Comparison of ENCODE assay signal across 17 mouse cellular contexts in the genomic region with DNA sequence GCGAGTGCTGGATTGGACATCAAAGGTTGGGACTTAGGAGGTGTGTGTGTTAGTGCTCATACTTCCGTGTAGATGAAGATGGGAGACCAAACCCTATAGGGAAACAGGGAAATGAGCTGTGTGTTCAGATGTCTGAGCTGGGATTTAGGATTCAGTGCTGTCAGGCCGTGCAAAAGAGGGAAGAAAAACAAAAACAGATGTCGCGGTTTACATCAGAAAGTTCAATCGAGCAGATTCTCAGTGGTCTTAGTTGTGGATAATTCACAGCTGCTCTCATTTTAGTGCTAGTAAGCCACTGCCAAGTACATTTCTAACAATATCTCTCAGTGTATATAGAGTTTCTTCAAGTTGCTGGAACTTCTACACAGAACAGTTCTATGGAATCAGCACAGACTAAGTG. TPM values are rescaled to one million over a fixed set of nuclear protein-coding genes. Genes with fewer than 3 reads are reported as not detected.
DNase-seq lines count a peak whose midpoint lies in the region; ATAC-seq and TF ChIP-seq lines count a peak whose summit lies in the region.
"Had no signal": no experiment of that assay in that cellular context is flagged by ENCODE, and none has a peak within 500 bp of the region (broad histone marks: within the 10 kb centered on the region; RNA-seq: fewer than 3 reads in every experiment).

No protein-coding gene starts in this region.

- no peak overlapping the region for H3K4me3 ChIP-seq in forebrain, postnatal 0 days (ENCODE audit: low read depth, low read length)
- no peak overlapping the region for H3K4me3 ChIP-seq in forebrain, embryonic 14.5 days (ENCODE audit: low read depth, low read length)
- H3K4me3 ChIP-seq in lung, embryonic 16.5 days (ENCODE audit: low read length) = no peak overlapping the region
- H3K4me3 ChIP-seq in lung, adult 2 months (replicated peaks; ENCODE audit: extremely low read depth, low read depth, low read length) = no peak overlapping the region
- H3K4me3 ChIP-seq in intestine, embryonic 16.5 days (ENCODE audit: low read length) = no peak overlapping the region
- no peak overlapping the region for H3K4me3 ChIP-seq in stomach, postnatal 0 days (ENCODE audit: low read depth, low read length)
- H3K4me3 ChIP-seq: heart, embryonic 13.5 days; hindbrain, embryonic 10.5 days; left cerebral cortex, adult 2 months; midbrain, embryonic 10.5 days had no signal

- no peak overlapping the region for H3K9ac ChIP-seq in forebrain, postnatal 0 days
- H3K9ac ChIP-seq in forebrain, embryonic 14.5 days (ENCODE audit: low read length) = no peak overlapping the region
- H3K9ac ChIP-seq in lung, embryonic 16.5 days (ENCODE audit: low read length) = no peak overlapping the region
- H3K9ac ChIP-seq in intestine, embryonic 16.5 days (ENCODE audit: low read depth, low read length) = no peak overlapping the region
- no peak overlapping the region for H3K9ac ChIP-seq in stomach, postnatal 0 days (ENCODE audit: low read length)
- H3K9ac ChIP-seq: heart, embryonic 13.5 days had no signal

- no peak for DNase-seq in forebrain, postnatal 0 days
- no peak for DNase-seq in forebrain, embryonic 14.5 days (ENCODE audit: low spot score)
- no peak for DNase-seq in lung, adult 2 months
- no peak for DNase-seq in stomach, postnatal 0 days (ENCODE audit: low spot score)
- DNase-seq in retina, postnatal 1 day = no peak
- DNase-seq in adipocyte (ENCODE audit: low spot score) = no peak
- DNase-seq: cerebellum, adult 11 months; lung, postnatal 14 days; right cerebral cortex, adult 18-20 months had no signal

- H3K9me3 ChIP-seq in forebrain, postnatal 0 days (ENCODE audit: low read length) = no peaks in the 10 kb centered on the region
- no peaks in the 10 kb centered on the region for H3K9me3 ChIP-seq in forebrain, embryonic 14.5 days (replicated peaks; ENCODE audit: control insufficient read depth, low read length)
- no peaks in the 10 kb centered on the region for H3K9me3 ChIP-seq in lung, embryonic 16.5 days (ENCODE audit: control insufficient read depth, low read length)
- no peaks in the 10 kb centered on the region for H3K9me3 ChIP-seq in intestine, embryonic 16.5 days (ENCODE audit: control insufficient read depth, low read length)
- no peaks in the 10 kb centered on the region for H3K9me3 ChIP-seq in stomach, postnatal 0 days (ENCODE audit: control insufficient read depth, low read length)
- H3K9me3 ChIP-seq: heart, embryonic 13.5 days; hindbrain, embryonic 10.5 days; midbrain, embryonic 10.5 days had no signal

- H3K4me2 ChIP-seq in forebrain, postnatal 0 days (ENCODE audit: low read depth) = no peak overlapping the region
- no peak overlapping the region for H3K4me2 ChIP-seq in forebrain, embryonic 14.5 days (ENCODE audit: low read length)
- H3K4me2 ChIP-seq in lung, embryonic 16.5 days (ENCODE audit: low read depth, low read length) = no peak overlapping the region
- no peak overlapping the region for H3K4me2 ChIP-seq in intestine, embryonic 16.5 days (ENCODE audit: low read depth, low read length)
- 0 out of 2 replicates have a peak overlapping the region, but pooled peaks have one; percentile 3 for H3K4me2 ChIP-seq in stomach, postnatal 0 days (replicated peaks; ENCODE audit: low read depth)
- H3K4me2 ChIP-seq: heart, embryonic 13.5 days had no signal

- peaks cover 6% of the 10 kb centered on the region for H3K36me3 ChIP-seq in forebrain, postnatal 0 days (ENCODE audit: insufficient read depth)
- H3K36me3 ChIP-seq in forebrain, embryonic 14.5 days (ENCODE audit: control insufficient read depth, insufficient read depth, low read length) = peaks cover 15% of the 10 kb centered on the region
- H3K36me3 ChIP-seq in lung, embryonic 16.5 days (ENCODE audit: control insufficient read depth, insufficient read depth, low read length) = 0 out of 2 replicates have a peak, but pooled peaks cover 2% of the 10 kb centered on the region
- no peaks in the 10 kb centered on the region for H3K36me3 ChIP-seq in intestine, embryonic 16.5 days (ENCODE audit: control insufficient read depth, insufficient read depth, low read length)
- no peaks in the 10 kb centered on the region for H3K36me3 ChIP-seq in stomach, postnatal 0 days (ENCODE audit: control insufficient read depth, insufficient read depth, low read length)

- H3K27me3 ChIP-seq in forebrain, postnatal 0 days (ENCODE audit: insufficient read depth, low read length) = no peaks in the 10 kb centered on the region
- H3K27me3 ChIP-seq in forebrain, embryonic 14.5 days (replicated peaks; ENCODE audit: control insufficient read depth, insufficient read depth, low read length) = no peaks in the 10 kb centered on the region
- no peaks in the 10 kb centered on the region for H3K27me3 ChIP-seq in lung, embryonic 16.5 days (ENCODE audit: control insufficient read depth, insufficient read depth, low read depth, low read length)
- no peaks in the 10 kb centered on the region for H3K27me3 ChIP-seq in intestine, embryonic 16.5 days (replicated peaks; ENCODE audit: control insufficient read depth, insufficient read depth, low read length)
- no peaks in the 10 kb centered on the region for H3K27me3 ChIP-seq in stomach, postnatal 0 days (ENCODE audit: control insufficient read depth, insufficient read depth, low read length)
- H3K27me3 ChIP-seq: heart, embryonic 13.5 days; Patski had no signal

- H3K4me1 ChIP-seq in forebrain, postnatal 0 days (ENCODE audit: insufficient read depth) = no peaks in the 10 kb centered on the region
- no peaks in the 10 kb centered on the region for H3K4me1 ChIP-seq in forebrain, embryonic 14.5 days (ENCODE audit: control insufficient read depth, insufficient read depth, low read length)
- H3K4me1 ChIP-seq in lung, embryonic 16.5 days (replicated peaks; ENCODE audit: control insufficient read depth, insufficient read depth, low read length) = peaks cover 15% of the 10 kb centered on the region
- peaks cover 3% of the 10 kb centered on the region; the same call in 1 of the 2 replicates for H3K4me1 ChIP-seq in lung, adult 2 months (ENCODE audit: control insufficient read depth, insufficient read depth, low read length)
- peaks cover 2% of the 10 kb centered on the region for H3K4me1 ChIP-seq in intestine, embryonic 16.5 days (ENCODE audit: control insufficient read depth, insufficient read depth, low read length)
- no peaks in the 10 kb centered on the region for H3K4me1 ChIP-seq in stomach, postnatal 0 days (replicated peaks; ENCODE audit: control insufficient read depth, insufficient read depth)

- no peak for TF ChIP-seq EP300 in stomach, postnatal 0 days (optimal IDR thresholded peaks at IDR 0.05)

- TF ChIP-seq POLR2A in lung, adult 2 months (IDR thresholded peaks at IDR 0.05; ENCODE audit: borderline replicate concordance, extremely low read depth, low read depth, low read length) = no peak

- no peak for TF ChIP-seq CTCF in forebrain, postnatal 0 days (IDR thresholded peaks at IDR 0.05; ENCODE audit: low read depth)
- no peak for TF ChIP-seq CTCF in lung, adult 2 months (IDR thresholded peaks at IDR 0.05; ENCODE audit: insufficient read depth, low read length)
- TF ChIP-seq CTCF in stomach, postnatal 0 days (IDR thresholded peaks at IDR 0.05; ENCODE audit: low read depth) = no peak

- 0 out of 2 replicates have a peak overlapping the region, but pooled peaks have one; percentile 10 for H3K27ac ChIP-seq in forebrain, postnatal 0 days (ENCODE audit: low read depth, low read length)
- no peak overlapping the region for H3K27ac ChIP-seq in forebrain, embryonic 14.5 days (ENCODE audit: low read depth, low read length)
- peak overlapping the region; percentile 86 for H3K27ac ChIP-seq in lung, embryonic 16.5 days (ENCODE audit: low read length)
- peak overlapping the region; percentile 13; the same call in 1 of the 2 replicates for H3K27ac ChIP-seq in intestine, embryonic 16.5 days (ENCODE audit: low read length)
- 0 out of 2 replicates have a peak overlapping the region, but pooled peaks have one; percentile 14 for H3K27ac ChIP-seq in stomach, postnatal 0 days (replicated peaks)
- H3K27ac ChIP-seq: heart, embryonic 13.5 days; hindbrain, embryonic 10.5 days; left cerebral cortex, adult 2 months; midbrain, embryonic 10.5 days had no signal

- WGBS in forebrain, postnatal 0 days = 65% methylated on average over 6 of the region's 6 CpGs
- WGBS in forebrain, embryonic 14.5 days = 78% methylated on average over 6 of the region's 6 CpGs
- WGBS in lung, embryonic 16.5 days = 40% methylated on average over 6 of the region's 6 CpGs
- 66% methylated on average over 6 of the region's 6 CpGs for WGBS in lung, adult 2 months
- WGBS in intestine, embryonic 16.5 days = 55% methylated on average over 6 of the region's 6 CpGs
- 49% methylated on average over 6 of the region's 6 CpGs for WGBS in stomach, postnatal 0 days

- ATAC-seq in forebrain, postnatal 0 days = peak; percentile 58
- ATAC-seq in forebrain, embryonic 14.5 days = no peak
- ATAC-seq in lung, embryonic 16.5 days (ENCODE audit: low read depth) = peak; percentile 77
- ATAC-seq in intestine, embryonic 16.5 days = peak; percentile 41
- ATAC-seq in stomach, postnatal 0 days (ENCODE audit: low FRiP score, low TSS enrichment) = no peak
- ATAC-seq: inflammation-experienced regulatory T-cells, adult 6 months; Patski had no signal

RNA-seq across cellular contexts. Expression of gene Btg3, which starts 33.2 kb away (rescaled TPM):
- 7.5 and 9.8 TPM in 2 replicates for total RNA-seq in forebrain, postnatal 0 days (2014; rRNA removed)
- polyA plus RNA-seq in forebrain, postnatal 0 days (2015; fragmentation: Nextera tagmentation; extraction: Ambion mirVana) = 19.7 and 20.2 TPM in 2 replicates
- 22.5 and 23.9 TPM in 2 replicates for polyA plus RNA-seq in forebrain, embryonic 14.5 days (2014; fragmentation: Nextera tagmentation; extraction: Ambion mirVana)
- 35.7 and 43.7 TPM in 2 replicates for polyA plus RNA-seq in lung, embryonic 16.5 days (2015; fragmentation: Nextera tagmentation; extraction: Ambion mirVana)
- polyA plus RNA-seq in lung, adult 2 months (2012; rRNA removed) = 8.5 and 10.3 TPM in 2 replicates
- 9.4 and 15.3 TPM in 2 replicates for polyA plus RNA-seq in intestine, embryonic 16.5 days (2015; fragmentation: Nextera tagmentation; extraction: Ambion mirVana)
- 50.4 and 53.5 TPM in 2 replicates for polyA plus RNA-seq in stomach, postnatal 0 days (2015; fragmentation: Nextera tagmentation; extraction: Ambion mirVana)

RNA-seq across cellular contexts. Expression of gene Cxadr, which starts 42.5 kb away (rescaled TPM):
- 331 and 396 TPM in 2 replicates for total RNA-seq in forebrain, postnatal 0 days (2014; rRNA removed)
- 118 and 156 TPM in 2 replicates for polyA plus RNA-seq in forebrain, postnatal 0 days (2015; fragmentation: Nextera tagmentation; extraction: Ambion mirVana)
- polyA plus RNA-seq in forebrain, embryonic 14.5 days (2014; fragmentation: Nextera tagmentation; extraction: Ambion mirVana) = 105 and 122 TPM in 2 replicates
- polyA plus RNA-seq in lung, embryonic 16.5 days (2015; fragmentation: Nextera tagmentation; extraction: Ambion mirVana) = 35.3 and 35.7 TPM in 2 replicates
- polyA plus RNA-seq in lung, adult 2 months (2012; rRNA removed) = 32.5 and 37.1 TPM in 2 replicates
- polyA plus RNA-seq in intestine, embryonic 16.5 days (2015; fragmentation: Nextera tagmentation; extraction: Ambion mirVana) = 51.4 and 61.1 TPM in 2 replicates
- 56.4 and 62.1 TPM in 2 replicates for polyA plus RNA-seq in stomach, postnatal 0 days (2015; fragmentation: Nextera tagmentation; extraction: Ambion mirVana)

Comparison
In these comparisons a context has a peak if more than half of its experiments do, and no peak if none do; other contexts are left out.
1. ATAC-seq: peak in forebrain, postnatal 0 days (single experiment), lung, embryonic 16.5 days (single experiment) and intestine, embryonic 16.5 days (single experiment); none in forebrain, embryonic 14.5 days (single experiment) and stomach, postnatal 0 days (single experiment).